Mouse (Mus musculus) liver, adult 2 months (tissue): ENCODE measurements around the gene Col23a1.

ENCODE experiments used
- CTCF ChIP-seq: fragments of 200-500 bp; IDR thresholded peaks from 2 replicates; pipeline ENCODE4 v1.5.1; 2011; ENCODE audit warnings: low read depth, low read length, control low read depth
- POLR2A ChIP-seq: fragments of 200-500 bp; IDR thresholded peaks from 2 replicates; pipeline ENCODE4 v1.6.1; 2011; ENCODE audit warnings: low read length, control low read depth; ENCODE audit not compliant: insufficient read depth; ENCODE audit errors: extremely low read depth

DNA sequence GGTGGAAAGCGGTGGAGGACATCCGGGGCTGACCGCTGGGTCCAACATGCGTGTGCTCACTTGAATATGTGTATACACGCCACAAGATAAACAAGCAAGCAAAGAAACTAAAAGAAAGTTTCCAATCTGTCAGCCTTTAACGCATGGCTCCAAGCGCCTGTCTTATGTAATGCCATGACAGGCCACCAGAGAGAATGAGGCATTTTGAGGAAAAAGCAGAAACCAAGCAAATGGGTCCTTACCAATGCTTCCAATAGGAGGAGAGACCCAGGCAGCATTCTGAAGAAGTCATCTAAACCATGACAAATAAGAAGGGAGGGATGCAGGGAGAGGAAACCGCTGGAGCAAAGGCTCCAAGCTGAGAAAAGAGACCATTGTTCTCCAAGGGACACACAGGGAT is 324.5 kb downstream of the Col23a1 start:
- TF ChIP-seq CTCF, result no peak
- TF ChIP-seq POLR2A, result no peak
